Mouse (Mus musculus): ENCODE data around the gene Msln. TPM values are rescaled to one million over a fixed set of nuclear protein-coding genes. Genes with fewer than 3 reads are reported as not detected.
A peak's percentile ranks its signal among the peaks of the same experiment; 100 is the strongest.

Msln gene
- polyA plus RNA-seq, 1 experiment, result 78.4 TPM

DNA sequence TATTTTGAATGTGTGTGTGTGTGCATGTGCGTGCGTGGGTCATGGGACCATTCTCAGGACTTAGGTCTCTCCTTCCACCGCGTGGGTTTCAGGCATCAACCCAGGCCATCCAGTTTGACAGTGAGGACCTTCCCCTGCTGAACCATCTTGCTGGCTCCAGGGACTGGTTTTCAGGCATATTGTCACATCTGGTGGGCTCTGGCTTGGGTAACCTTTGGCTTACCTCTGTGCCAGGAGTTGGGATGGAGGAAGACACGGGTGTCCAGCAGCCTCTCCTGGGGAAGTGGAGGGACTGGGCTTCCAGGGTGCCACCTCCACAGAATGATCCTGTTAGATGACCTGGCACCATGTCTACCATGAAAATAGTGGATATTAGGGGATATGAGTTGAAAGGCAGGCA lies 23.8 kb upstream of the Msln start:
- WGBS, result 88% methylated on average over 5 of the region's 5 CpGs
- Histone ChIP-seq H3K4me1 (ENCODE audit: control insufficient read depth, insufficient read depth, low read length) (peaks cover 4% of the 10 kb centered on the region; the same call in 1 of the 2 replicates), H3K4me3 (replicated peaks; ENCODE audit: extremely low read depth, low read depth, low read length) (no peak overlapping the region)
- TF ChIP-seq CTCF (IDR thresholded peaks at IDR 0.05; ENCODE audit: insufficient read depth, low read length) (no peak), POLR2A (IDR thresholded peaks at IDR 0.05; ENCODE audit: borderline replicate concordance, extremely low read depth, low read depth, low read length) (no peak)
- no peak for DNase-seq

DNA sequence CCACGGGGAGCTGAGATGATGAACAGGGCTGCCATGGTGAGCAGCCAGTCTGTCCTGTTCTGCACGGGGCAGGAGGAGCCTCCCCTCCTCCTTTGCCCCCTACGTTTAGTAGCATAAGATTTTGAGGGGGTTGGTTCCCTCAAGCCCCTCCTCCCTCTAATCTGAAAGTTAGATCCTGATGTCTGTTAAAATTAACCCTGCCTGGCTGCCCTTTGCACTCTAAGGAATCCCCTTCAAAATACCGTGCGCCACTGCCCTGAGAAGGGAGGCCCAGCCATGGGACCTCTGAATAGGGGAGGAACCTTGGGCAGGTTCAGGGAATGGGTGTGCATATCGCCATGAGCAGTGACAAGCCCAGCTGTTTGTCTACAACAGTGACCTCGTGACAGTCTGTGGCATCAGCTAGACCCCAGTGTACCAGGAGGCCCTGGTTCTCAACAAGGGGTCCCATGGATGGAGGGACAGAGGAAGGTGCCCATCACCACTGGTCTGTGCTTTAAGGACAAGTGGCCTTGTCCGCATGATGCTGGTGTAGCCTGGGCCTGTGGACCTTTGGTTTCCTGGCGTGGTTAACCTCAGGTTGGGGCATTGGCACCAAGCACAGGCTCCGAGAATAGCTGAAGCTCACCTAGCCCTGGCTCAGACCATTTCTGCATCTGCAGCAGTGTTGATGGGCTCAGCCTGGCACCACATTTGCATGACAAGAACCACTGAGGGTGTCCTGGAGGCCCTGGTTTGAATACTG lies 21.3 kb upstream of the Msln start:
- DNase-seq, result no peak
- Histone ChIP-seq H3K4me3 (replicated peaks; ENCODE audit: extremely low read depth, low read depth, low read length) (no peak overlapping the region), H3K4me1 (ENCODE audit: control insufficient read depth, insufficient read depth, low read length) (peaks cover 4% of the 10 kb centered on the region; the same call in 1 of the 2 replicates)
- WGBS, result 82% methylated on average over 10 of the region's 10 CpGs
- TF ChIP-seq CTCF (IDR thresholded peaks at IDR 0.05; ENCODE audit: insufficient read depth, low read length), result no peak
- TF ChIP-seq POLR2A (IDR thresholded peaks at IDR 0.05; ENCODE audit: borderline replicate concordance, extremely low read depth, low read depth, low read length), result no peak

DNA sequence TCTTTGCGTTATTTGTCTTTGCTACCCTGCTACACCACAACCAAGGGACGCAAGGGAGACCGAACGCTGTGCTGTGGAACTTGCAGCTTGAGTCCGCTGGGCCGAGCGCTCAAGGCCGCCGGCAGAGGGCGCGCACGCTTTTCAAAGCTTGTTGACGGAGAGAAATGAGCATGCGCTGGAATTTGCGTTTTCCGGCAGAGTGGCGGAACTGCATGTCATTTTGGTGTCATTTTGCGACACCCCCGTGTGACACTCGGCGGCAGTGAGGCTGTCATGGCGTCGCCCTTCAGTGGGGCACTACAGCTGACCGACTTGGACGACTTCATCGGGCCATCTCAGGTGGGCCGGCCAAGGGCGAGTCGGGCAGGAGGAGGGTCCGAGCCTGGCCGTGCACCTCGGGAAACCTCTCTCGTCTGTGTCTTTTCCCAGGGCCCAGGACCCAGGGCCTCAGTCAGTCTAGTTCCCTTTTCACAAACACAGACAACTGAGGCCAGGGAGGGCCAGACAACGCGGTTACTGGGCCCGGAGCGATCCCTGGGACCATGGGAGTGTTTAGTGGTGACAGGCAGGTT lies 19.5 kb upstream of the Msln start, which contains the start of gene Narfl:
Gene Narfl (plus strand): TSS at position 228 of the 572 bp plus-strand sequence.
- Histone ChIP-seq H3K4me3 (replicated peaks; ENCODE audit: extremely low read depth, low read depth, low read length) (peak within 1 kb of the TSS; percentile 63), H3K4me1 (ENCODE audit: control insufficient read depth, insufficient read depth, low read length) (peaks cover 4% of the 10 kb centered on the region; the same call in 1 of the 2 replicates)
- under 1% methylated on average over 37 of the region's 37 CpGs for WGBS
- TF ChIP-seq CTCF (IDR thresholded peaks at IDR 0.05; ENCODE audit: insufficient read depth, low read length) (peak; percentile 83), POLR2A (IDR thresholded peaks at IDR 0.05; ENCODE audit: borderline replicate concordance, extremely low read depth, low read depth, low read length) (peak; percentile 87)
- peak; percentile 98 for DNase-seq

DNA sequence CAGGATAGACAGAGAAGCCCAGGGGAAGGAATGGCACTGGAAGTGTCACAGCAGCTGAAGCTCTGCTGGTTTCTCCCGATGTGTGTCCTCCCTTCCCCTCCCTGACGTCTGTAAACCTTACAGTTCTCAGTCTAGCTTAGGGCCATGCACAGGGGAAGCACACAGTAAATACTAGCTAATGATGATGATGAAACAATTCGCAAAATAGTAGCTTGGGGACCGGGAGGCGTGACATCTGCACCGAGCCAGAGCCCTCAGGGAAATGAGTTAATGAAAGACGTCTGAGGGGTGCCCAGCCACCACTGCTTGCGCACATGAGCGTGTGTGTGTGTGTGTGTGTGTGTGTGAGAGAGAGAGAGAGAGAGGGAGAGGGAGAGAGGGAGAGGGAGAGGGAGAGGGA lies 15.2 kb upstream of the Msln start:
- peaks cover 3% of the 10 kb centered on the region; the same call in 1 of the 2 replicates for H3K4me1 ChIP-seq (ENCODE audit: control insufficient read depth, insufficient read depth, low read length)
- no peak for DNase-seq
- no peak for TF ChIP-seq CTCF (IDR thresholded peaks at IDR 0.05; ENCODE audit: insufficient read depth, low read length)
- no peak for TF ChIP-seq POLR2A (IDR thresholded peaks at IDR 0.05; ENCODE audit: borderline replicate concordance, extremely low read depth, low read depth, low read length)
- H3K4me3 ChIP-seq (replicated peaks; ENCODE audit: extremely low read depth, low read depth, low read length), result no peak overlapping the region
- 51% methylated on average over 9 of the region's 9 CpGs for WGBS

DNA sequence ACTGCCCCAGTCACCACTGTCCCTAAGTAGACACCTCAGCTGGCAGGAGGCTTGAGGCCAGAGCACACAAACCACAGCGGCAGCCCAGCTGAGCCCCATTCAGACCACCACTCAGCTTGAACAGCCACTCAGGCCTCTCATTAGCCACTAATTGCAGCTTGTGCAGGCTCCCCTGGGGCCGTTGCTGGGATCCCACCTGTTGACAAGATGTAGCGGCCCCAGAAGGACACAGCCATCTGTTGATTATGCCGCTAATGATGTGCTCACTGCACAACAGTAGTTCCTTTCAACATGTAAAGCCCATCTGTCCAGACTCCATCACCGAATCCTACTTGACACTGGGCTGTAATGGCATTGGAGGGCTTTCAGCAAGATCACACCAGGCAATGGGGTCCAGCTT lies 11.7 kb upstream of the Msln start:
- TF ChIP-seq POLR2A (IDR thresholded peaks at IDR 0.05; ENCODE audit: borderline replicate concordance, extremely low read depth, low read depth, low read length), result no peak
- TF ChIP-seq CTCF (IDR thresholded peaks at IDR 0.05; ENCODE audit: insufficient read depth, low read length), result no peak
- no peak overlapping the region for H3K4me3 ChIP-seq (replicated peaks; ENCODE audit: extremely low read depth, low read depth, low read length)
- WGBS, result 72% methylated on average over 5 of the region's 5 CpGs

DNA sequence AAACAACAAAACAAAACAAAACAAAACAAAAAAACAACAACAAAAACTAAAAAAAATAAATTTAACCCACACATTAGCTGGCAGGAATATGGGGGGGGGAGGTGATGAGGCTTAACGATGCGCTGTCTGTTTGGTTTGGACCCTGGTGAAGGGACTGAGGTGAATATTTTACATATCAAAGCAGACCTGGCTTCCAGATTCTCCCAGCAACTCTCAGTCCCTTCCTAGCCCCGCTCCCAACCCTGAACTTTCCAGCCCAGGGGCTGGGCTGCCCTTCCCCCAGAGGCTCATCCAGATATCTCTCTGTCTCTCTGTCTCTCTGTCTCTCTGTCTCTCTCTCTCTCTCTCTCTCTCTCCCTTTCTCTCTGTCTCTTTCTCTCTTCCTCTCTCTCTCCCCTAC lies 8.4 kb upstream of the Msln start:
- H3K4me1 ChIP-seq (ENCODE audit: control insufficient read depth, insufficient read depth, low read length), result no peaks in the 10 kb centered on the region
- H3K4me3 ChIP-seq (replicated peaks; ENCODE audit: extremely low read depth, low read depth, low read length), result no peak overlapping the region
- 49% methylated on average over 3 of the region's 3 CpGs for WGBS
- no peak for DNase-seq
- TF ChIP-seq CTCF (IDR thresholded peaks at IDR 0.05; ENCODE audit: insufficient read depth, low read length) (no peak), POLR2A (IDR thresholded peaks at IDR 0.05; ENCODE audit: borderline replicate concordance, extremely low read depth, low read depth, low read length) (no peak)

More for the DNA sequence above, 11.7 kb upstream of the Msln start:
- H3K4me1 ChIP-seq (ENCODE audit: control insufficient read depth, insufficient read depth, low read length), result no peaks in the 10 kb centered on the region
- no peak for DNase-seq

DNA sequence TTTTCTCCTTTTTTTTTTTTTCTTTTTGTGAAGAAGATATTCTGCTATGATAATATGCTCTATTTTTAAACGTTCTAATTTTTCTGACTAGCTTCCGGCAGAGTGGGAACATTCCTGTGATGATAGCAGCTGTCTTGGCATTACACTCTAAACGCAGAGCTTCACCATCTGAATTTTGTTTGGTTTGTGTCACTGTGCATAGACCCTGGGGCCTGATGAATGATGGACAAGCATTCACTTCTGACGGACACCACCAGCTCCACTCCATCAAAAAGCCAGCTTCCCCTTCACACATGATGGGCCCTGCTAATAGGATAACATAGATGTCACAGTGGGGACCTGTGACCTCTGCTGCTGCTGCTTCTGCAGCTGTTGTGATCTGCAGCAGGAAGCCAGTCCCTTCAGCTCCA lies 7.4 kb upstream of the Msln start:
- WGBS, result 34% methylated on average over 4 of the region's 4 CpGs
- no peaks in the 10 kb centered on the region for H3K4me1 ChIP-seq (ENCODE audit: control insufficient read depth, insufficient read depth, low read length)
- H3K4me3 ChIP-seq (replicated peaks; ENCODE audit: extremely low read depth, low read depth, low read length), result no peak overlapping the region
- TF ChIP-seq POLR2A (IDR thresholded peaks at IDR 0.05; ENCODE audit: borderline replicate concordance, extremely low read depth, low read depth, low read length) (no peak), CTCF (IDR thresholded peaks at IDR 0.05; ENCODE audit: insufficient read depth, low read length) (no peak)
- no peak for DNase-seq

DNA sequence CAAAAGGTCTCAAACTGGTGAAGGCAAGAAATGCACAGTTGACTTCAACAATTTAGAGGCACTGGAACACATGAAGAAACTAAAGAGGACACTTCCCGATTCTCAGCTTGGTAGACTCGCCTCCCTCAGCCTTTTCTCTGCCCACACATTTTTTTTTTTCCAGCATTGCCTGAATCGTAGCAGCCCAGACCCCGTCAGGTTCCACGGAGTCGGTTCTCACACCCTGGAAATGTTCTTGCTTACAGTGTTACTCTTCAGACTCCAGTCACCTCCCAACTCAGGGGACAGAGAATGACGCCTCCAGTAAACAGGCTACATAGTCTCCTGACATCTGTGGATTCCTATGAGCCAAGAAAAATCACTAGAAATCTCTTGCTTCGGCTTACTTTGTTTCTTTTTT lies 6.0 kb upstream of the Msln start:
- DNase-seq, result no peak
- Histone ChIP-seq H3K4me1 (ENCODE audit: control insufficient read depth, insufficient read depth, low read length) (no peaks in the 10 kb centered on the region), H3K4me3 (replicated peaks; ENCODE audit: extremely low read depth, low read depth, low read length) (no peak overlapping the region)
- no peak for TF ChIP-seq POLR2A (IDR thresholded peaks at IDR 0.05; ENCODE audit: borderline replicate concordance, extremely low read depth, low read depth, low read length)
- TF ChIP-seq CTCF (IDR thresholded peaks at IDR 0.05; ENCODE audit: insufficient read depth, low read length), result no peak
- 60% methylated on average over 8 of the region's 8 CpGs for WGBS

DNA sequence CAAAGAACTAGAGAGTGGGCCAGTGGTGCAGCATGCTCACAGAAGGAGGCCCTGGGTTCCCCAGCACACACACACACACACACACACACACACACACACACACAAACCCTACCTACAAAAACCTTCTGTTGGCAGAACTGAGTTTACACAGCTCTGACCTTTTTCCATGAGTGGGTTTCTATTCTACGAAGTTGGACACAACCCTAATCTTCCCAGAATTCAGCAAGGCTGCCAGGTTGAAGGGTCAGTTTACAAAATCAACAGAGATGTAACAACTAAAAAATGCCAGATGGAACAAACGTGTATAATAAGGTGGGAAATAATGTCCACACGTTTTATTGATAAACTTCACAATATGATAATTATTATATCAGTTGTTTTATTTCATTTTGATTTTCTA lies 3.5 kb upstream of the Msln start:
- H3K4me3 ChIP-seq (replicated peaks; ENCODE audit: extremely low read depth, low read depth, low read length), result no peak overlapping the region
- H3K4me1 ChIP-seq (ENCODE audit: control insufficient read depth, insufficient read depth, low read length), result no peaks in the 10 kb centered on the region
- no peak for TF ChIP-seq CTCF (IDR thresholded peaks at IDR 0.05; ENCODE audit: insufficient read depth, low read length)
- no peak for TF ChIP-seq POLR2A (IDR thresholded peaks at IDR 0.05; ENCODE audit: borderline replicate concordance, extremely low read depth, low read depth, low read length)
- no peak for DNase-seq
- 48% methylated on average over 3 of the region's 3 CpGs for WGBS
